Mouse (Mus musculus) T-cell, adult 66 days (primary cell): ENCODE results near the gene Cox16. TPM values are rescaled to one million over a fixed set of nuclear protein-coding genes. Genes with fewer than 3 reads are reported as not detected.

Experiments
- total RNA-seq, 2 experiments: library from RNA; stranded (reverse); gene quantifications; 3 replicates in 1 of 2; 4 replicates in 1 of 2; pipeline ENCODE4 v1.2.4; 2023

The Cox16 gene
- total RNA-seq = 10 to 100 TPM; 78.1 to 78.6 TPM

GRCm38 (mm10) chr12:81484727-81485191, at the start of gene Cox16:
Cox16 (minus strand) TSS chr12:81485127.

GRCm38 (mm10) chr12:81532316-81533028, 47.5 kb upstream of the Cox16 start, which contains the start of the genes Gm20498 and Synj2bp:
Gm20498 (minus strand) TSS chr12:81532905.
Synj2bp (minus strand) TSS chr12:81532911.

GRCm38 (mm10) chr12:81421846-81422245, 63.1 kb downstream of the Cox16 start, which contains the start of gene Adam4:
Adam4 (minus strand) TSS chr12:81421946.

DNA sequence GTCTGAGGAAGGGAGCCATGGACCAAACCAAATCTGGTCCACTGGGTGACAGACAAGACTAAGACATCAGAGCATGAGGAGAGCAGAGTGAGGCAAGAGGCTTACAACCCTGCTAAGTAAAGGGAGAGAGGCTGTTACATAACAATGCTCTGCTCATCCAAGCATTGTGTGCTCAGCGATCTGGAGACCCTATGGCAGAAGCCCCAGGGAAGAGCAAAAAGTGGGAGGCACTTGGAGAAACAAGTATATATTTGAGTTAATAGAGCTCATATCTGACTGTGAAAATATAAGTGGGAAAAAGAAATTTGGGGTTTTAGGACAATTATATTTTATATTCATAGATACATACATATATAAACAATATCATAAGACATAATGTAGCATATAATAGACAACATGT, 105.6 kb downstream of the Cox16 start, which contains the start of gene Gm4787:
Gene Gm4787 (minus strand): TSS at position 101 of the 400 bp plus-strand sequence.

GRCm38 (mm10) chr12:81332875-81333421, 152.0 kb downstream of the Cox16 start, which contains the start of gene Slc8a3:
Slc8a3 (minus strand) TSS chr12:81333180.

Other genes starting within 250 kb of the Cox16 start
- not detected for gene Slc8a3, start 151.9 kb downstream of the Cox16 start, total RNA-seq
- 1 to 10 TPM in 1 of 2 experiments, under 1 TPM in 1; 0.70 to 1.7 TPM for gene Gm4787, start 105.7 kb downstream of the Cox16 start, total RNA-seq
- 1 to 10 TPM; 2.9 to 3.1 TPM for gene Adam4, start 63.2 kb downstream of the Cox16 start, total RNA-seq
- 10 to 100 TPM in 1 of 2 experiments, 1 to 10 TPM in 1; 9.9 to 19.5 TPM for gene Gm20498, start 47.8 kb upstream of the Cox16 start, total RNA-seq
- gene Synj2bp, start 47.8 kb upstream of the Cox16 start, total RNA-seq = 10 to 100 TPM; 36.6 to 36.8 TPM
- gene Adam21, start 83.3 kb upstream of the Cox16 start, total RNA-seq = under 1 TPM in 1 of 2 experiments, not detected in 1; 0.17 TPM
- 10 to 100 TPM; 47.9 to 49.2 TPM for gene Med6, start 109.9 kb upstream of the Cox16 start, total RNA-seq
- not detected for gene Ttc9, start 146.1 kb upstream of the Cox16 start, total RNA-seq